Mouse (Mus musculus): ENCODE results near the gene Cttnbp2.

The Cttnbp2 gene

DNA sequence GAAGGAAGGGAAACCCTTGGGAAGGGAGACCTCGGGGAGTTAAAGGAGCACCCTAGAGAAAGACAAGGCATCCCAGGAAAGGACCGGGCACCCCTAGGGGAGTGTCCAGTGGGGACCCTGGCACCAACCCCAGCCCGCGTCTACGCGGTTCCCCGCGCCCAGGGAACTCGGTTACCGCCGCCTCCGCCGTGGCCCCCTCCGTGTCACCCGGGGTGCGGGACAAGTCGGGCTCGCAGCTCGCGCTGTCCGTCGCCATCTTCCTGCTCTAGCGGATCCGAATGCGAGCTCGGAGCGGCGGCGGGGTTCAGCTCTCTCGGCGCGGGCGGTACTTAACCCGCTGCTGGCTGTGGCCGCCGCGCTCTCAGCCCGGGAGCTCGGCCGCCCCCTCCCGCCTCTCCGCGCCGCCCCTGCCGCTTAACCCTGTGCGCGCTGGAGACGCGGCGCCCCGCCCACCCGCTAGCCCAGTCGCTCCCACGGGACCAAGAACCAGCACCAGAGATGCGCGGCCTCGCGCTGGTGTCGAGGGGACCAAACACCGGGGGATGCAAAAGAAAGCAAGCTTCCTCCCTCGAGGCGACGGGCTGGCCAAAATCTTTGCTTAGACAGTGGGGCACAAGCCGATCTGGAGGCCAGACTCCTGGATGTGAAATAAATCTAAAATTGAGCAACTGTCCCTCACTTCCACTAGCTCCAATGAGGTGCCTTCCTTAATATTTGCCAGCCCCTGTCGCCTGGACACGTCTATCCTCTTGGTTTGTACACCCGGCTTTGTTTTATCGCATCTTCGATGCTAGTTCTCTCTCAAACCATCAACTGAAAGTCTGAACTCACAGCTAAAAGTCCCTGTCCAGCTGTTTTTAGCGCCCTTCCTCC is at the start of gene Cttnbp2:
TSS of gene Cttnbp2 (minus strand) at position 364 of the 873 bp plus-strand sequence.
- DNase-seq, result peak; percentile 73

DNA sequence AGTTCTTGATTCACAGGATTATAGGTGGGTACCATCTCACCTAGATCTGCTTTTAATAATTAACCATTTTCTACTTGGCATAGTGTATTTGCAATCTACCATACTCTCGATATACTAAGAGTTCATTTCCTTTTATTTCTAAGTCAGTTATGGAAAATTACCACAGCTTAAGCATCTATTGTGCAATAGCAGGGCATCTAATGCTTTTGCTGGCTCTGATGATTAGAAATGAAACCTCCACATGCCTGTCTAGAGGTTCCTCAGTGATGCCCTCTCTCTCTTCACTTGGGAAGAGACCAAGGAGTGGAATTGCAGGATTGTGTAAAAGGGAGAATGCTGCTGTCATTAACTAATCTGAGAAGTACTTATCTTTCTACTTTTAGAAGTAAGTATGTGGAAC is 44.4 kb upstream of the Cttnbp2 start:
- no peak for DNase-seq

DNA sequence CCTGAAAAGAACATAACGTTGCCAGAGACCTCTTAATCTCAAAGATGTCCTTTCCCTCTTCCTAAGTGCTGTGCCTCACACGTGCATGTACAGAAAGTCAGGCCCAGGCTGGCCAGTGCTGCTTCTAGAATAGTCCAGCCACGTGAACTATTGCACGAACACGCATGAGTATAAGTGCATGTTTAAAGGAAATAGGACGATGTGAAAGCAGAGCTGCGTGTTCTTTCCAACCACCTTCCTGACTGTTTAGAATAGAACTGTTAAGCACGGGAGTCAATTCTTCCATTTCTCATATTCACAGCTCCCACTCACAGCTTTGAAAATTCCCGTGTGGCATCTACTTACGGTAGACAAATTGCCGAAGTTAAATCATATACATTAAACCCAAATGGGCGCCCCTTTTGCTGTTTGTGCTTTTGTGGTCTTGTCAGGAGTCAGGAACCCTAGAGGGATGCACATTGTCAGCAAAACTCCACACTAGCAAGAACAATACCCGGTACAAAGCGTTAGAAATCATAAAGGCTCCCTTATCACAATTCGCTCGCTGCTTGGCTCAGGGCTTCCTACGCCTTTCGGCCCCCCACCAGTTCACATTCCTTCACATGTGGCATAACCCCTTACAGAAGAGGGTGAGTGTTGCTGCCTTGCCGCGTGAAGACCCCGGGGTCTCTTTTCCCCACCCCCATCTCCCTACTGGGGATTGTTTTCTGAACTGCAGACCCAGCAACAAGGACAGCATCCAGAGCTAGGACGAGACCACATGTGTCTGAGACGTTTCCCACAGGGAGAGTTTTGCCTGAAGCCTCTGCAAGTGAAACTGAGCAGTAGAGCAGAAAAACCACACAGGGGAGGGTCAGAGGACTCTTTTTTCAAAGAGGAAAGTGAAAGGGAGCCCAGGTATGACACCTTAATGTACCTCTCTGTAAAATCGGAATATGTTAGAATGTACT is 33.1 kb upstream of the Cttnbp2 start:
- no peak for DNase-seq

DNA sequence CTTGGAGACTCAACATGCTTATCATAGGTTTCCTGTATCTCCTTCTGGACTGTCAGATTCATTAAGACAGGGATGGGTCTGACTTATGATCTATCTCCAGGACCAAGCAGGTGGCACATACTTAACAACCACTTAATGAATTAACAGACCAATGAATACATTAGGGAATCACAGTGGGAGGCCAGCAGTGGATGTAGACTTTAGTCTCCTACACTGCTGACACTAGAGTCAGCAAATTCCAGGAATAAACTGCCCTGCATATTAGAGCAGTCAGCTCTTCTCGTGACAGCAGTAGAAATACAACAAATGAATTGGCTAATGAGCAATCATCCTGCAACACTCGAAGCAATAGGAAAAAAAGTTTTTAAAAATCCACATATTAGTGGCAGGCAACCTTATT is 29.2 kb upstream of the Cttnbp2 start:
- peak; percentile 11 for DNase-seq

DNA sequence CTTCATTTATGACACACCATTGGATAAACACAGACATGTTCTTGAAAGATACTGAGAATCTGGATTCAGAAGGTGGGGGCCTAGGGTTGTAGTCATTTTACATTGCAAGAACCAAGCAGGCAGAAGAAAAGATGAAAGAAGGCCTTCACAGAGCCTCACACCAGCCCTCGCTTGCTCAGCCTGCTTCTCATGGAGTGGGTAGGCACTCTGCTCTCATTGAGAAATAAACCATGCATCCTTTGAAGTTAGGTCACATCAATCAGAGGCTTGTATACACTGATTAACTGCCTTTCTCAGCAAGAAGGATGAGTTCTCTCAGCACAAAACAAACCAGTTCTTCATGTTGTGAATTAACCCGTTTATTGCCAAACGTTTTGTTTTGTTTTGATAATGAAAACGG is 25.8 kb upstream of the Cttnbp2 start:
- no peak for DNase-seq

DNA sequence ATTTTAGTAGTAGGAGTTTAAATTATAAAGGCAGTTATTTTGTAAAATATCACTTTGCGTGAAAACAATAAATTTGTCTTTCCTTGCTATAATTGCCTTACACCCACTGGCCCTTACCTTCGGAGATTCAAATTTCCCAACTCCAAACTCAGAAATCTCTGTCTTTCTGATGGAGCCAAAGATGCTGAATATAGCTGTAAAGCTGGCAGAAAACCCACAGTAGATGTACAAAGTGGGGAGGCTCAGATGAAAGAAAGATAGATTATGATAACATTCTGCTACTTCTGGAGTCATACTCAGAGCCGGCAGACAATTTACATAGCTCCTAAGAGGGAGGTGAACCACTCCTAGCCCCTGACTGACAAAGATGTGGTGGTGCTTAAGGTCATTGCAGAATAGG is 15.8 kb upstream of the Cttnbp2 start:
- DNase-seq, result no peak

DNA sequence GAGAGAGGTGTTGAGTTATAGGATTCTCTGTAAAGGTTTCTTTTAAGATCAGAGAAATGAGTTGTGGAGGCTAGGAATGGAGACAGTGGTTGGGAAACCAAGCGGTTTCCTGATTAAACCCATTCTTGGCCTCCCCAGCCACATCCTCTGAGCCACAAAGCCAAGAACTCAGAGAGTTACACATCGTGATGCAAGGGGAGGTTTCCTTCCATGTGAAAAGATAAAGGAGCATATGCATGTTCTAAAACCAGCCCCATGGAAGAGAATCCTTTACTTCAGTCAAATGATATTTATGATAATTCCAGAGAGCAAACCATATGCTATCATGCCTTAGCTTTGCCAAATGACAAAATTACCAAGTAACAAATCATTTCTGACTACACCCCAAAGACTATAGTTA is 3.0 kb upstream of the Cttnbp2 start:
- DNase-seq, result no peak

DNA sequence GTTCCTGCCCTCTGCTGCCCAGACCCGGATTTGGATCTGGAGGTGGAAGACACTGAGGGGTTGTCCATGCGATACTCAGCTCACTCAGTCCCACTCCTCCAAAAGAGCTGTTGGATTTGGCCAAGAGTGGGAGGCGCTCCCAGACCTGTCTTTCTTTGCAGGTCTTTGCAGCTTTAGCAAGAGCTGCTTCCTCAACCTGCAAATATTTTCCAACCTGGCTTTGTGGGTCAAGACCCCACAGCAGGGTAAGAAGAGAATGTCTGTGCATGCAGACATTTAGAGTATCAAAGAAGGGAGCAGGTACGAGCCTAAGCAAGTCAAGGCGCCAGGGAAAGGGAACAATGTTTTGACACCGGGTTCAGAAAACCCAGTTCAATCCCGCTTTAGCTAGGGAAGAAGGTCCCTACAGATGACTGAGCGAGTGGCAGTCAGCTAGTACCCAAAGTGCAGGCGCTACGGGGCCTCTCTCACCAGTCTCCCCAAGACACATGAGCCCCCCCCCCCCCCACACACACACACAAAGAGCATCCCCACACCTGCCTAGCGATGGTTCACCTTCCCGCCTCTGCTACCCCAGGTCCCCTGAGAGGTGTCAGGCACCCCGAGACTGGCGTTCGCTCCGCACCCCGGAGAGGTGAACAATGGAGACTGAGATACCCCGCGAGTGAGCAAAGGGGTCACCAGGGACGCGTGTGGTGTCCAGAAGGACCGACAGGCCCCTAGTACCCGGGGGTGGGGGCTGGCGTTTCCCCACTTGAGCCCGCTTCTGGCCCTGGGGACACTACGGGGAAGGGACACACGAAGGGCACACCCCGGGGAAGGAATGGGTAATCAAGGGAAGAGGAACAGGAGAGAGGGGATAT is 801 bp downstream of the Cttnbp2 start:
- DNase-seq, result peak; percentile 36

DNA sequence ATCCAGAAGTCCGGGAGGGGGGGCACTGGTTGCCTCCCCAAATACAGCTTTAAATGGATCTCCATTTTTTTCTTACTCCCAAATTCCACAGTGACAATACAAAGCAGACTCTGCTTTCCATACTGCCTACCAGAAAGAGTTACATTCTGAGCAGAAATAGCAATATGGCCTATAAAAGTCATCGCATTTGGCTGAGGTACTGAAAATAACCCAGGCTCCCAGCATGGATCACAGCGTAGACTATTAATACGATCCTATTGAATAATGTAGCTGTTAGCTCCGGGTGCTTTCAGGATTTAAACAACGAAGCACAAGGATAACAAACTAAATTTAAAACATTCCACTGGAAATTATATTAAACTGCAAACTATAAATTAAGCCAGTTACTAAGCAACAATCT is 2.8 kb downstream of the Cttnbp2 start:
- DNase-seq, result no peak

DNA sequence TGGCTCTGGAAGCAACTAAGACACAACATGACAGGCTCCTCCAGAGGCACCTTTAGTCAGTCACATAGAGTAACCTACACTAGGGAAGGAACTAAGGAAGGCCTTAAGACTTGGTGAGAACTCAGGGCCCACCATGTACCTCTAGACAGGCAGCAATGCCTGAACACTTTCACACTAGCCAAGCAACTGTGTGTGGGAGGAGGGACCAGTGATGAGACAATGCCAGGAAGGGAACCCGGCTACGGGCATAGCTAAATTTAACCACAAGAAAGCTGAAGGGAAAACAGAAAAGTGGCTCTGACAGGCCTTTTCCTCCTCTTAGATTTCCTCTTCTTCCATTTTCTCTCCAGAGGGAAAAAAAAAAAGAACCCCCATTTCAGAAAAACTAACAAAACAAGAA is 6.6 kb downstream of the Cttnbp2 start:
- DNase-seq, result no peak

DNA sequence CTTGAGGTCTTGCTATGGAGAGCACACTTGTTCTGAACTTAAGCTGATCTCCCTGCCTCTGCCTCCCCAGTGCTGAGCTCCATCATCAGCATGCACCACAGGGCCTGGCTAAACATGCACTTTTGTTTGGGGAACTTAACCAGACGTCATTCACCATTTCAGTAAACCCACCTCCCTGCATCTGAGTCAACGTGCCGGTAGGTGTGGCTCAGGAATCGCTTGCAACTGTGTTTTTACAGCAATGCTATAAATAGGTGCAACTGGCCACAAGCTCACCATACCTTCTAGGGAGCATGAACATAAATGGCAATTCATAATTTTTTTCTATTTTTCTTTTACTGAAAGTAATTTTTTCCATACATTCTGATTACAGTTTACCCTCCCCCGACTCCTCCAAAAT is 14.8 kb downstream of the Cttnbp2 start:
- no peak for DNase-seq

DNA sequence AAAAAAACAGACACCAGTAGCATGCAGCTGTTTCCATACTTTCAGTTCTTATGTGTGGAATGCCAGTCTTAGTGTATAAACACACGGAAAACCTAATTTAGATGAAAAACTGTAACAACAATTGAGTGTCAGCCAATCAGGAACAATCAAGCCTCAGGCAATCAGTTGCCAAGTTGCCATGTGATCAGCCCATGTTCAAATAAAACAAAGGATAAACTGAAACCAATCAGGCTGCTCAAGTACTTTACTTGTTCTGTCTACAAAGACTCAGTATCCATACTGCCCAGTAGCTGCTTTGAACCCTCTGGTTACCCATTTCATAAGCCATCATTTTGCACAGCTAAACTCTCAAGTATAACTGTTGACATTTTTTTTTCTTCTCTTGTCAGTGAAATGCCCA is 21.7 kb downstream of the Cttnbp2 start:
- DNase-seq, result no peak

DNA sequence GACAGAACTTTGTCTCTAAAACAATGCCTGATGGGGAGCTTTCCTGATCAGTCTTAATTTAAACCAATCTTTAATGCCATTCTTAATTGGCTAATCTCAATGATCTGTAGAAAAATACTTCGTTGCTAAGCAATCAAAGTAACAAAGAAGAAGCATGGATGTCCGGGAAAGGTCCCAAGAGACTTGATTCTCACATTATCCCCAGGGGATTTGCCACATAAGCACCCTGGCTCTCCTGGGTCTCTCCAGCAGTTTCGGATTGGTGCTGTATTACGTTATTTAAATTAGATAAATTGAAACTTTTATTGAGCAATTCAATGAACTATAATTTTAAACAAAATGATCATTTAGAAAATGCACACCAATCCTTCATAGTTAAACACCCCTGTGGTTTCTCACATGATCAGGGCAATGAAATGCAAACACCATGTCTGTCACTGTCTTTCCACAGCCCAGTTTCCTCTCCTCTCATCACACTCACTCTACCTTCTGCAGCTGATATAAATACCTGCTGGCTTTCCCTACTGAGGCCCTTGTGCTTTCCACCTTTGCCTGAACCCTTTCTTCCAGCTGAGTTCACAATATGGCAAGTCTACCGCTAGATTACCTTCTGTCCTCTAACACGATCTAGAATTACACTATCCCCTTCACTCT is 22.3 kb downstream of the Cttnbp2 start:
- DNase-seq, result no peak

DNA sequence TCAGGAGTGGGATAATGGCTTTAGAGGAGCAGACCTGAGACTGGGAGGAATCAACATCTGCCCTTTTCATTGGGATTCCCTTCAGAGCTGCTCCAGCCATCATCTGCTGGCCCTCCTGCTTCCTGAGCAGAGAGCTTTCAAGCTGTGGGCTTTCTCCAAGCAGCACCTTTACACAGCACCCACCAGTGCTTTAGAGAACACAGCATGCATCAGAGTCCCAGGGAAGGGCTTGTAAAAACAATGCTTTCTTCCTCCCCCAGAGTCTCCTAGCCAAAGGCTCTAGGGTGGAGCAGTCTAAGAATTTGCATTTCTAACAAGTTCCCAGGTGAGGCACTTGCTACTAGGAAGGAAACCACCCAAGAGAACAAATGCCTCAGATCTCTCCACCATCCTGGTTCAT is 29.6 kb downstream of the Cttnbp2 start:
- no peak for DNase-seq

DNA sequence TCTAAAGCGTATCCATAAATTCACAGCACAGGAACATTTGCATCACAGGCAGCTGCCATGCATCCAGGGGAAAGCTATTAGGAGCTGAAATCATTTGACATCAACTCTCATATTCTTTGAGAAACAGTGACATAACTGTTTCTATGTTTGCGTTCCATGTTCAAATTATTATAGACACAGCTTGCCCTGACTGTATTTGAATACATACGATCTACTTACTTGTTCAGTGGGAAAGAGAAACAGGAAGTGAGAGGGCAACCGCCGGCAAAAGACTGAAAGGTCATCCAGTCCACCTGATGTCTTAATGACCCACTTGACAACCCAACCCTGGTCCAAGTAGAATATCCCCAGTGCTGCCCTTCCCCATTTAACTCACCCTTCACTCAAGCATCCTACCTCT is 30.6 kb downstream of the Cttnbp2 start:
- no peak for DNase-seq

DNA sequence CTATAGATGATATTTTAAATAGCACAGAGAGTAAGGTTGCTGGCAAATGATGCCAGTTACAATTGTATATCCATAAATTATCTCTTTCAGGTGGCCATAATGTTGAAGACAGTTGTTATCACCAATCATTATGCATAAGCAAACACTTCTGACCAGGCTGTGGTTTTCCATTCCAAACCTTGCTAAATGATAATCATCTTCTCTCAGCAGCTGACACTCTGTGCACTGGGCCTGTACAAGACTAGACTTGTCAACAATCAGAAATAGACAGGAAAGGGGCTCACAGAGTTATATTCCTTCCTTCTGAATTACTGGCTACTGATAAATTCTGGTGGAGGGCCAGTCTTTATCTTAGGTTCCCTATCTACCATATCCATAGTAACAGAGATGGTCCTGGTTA is 32.1 kb downstream of the Cttnbp2 start:
- DNase-seq, result no peak

DNA sequence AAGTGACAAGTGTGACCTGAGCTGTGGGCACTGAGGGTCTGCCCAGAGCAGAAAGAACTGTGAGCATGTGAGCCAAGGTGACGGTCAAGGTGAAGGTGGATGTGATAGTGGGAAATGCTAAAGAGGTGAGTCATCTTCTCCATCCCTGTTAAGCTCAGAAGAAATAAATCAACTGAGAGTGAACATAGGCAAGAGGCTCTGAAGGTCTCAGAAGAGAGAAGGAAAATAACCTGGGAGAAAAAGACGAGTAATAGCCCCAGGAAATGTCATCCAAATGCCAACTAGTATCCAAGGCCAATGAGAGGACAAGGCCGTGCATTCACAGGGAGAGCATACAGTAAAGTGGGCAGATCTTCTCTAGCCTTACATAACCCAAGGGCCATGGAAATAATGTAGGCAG is 32.9 kb downstream of the Cttnbp2 start:
- no peak for DNase-seq

DNA sequence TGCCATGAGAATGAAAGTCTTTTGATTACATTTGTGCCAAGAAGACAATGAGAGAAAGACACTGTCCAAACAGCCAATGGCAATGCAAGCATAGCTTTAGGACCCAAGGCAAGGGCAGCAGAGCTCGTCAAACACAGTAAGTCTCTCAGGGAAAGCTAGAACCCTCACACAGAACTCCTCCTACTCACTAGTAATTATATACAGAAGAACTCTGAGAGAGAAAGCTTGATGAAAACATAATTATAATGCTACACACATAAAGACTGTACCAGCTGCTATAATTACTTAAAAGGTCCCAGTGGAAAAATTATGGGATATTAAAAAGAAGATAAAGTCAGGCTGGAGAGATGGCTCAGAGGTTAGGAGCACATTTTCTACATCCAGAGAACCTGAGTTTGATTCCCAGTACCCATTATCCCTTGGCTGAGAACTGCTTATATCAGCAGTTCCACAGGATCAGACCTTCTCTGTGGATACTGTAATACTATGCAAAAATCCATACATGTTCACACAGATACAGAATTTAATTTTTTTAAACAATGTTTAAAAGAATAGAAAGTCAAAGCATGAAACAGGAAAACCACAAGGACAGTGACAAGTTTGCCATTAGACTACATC is 37.2 kb downstream of the Cttnbp2 start:
- no peak for DNase-seq

DNA sequence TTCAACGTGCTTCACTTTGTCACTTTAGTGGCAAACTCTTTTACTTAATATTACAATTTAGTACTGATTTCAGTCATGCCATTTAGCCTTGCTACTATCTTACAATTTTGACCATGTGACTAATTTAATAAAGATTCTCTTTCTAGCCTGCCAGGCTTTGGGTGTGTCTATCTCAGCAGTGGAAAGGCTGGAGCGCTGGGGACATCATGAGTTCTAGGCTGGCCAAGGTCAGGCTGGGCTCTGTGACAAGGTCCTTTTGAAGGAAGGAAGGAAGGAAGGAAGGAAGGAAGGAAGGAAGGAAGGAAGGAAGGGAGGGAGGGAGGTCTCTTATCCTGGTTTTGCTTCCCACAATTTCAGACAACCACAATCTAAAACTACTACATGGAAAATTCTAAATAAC is 39.7 kb downstream of the Cttnbp2 start:
- DNase-seq, result no peak

DNA sequence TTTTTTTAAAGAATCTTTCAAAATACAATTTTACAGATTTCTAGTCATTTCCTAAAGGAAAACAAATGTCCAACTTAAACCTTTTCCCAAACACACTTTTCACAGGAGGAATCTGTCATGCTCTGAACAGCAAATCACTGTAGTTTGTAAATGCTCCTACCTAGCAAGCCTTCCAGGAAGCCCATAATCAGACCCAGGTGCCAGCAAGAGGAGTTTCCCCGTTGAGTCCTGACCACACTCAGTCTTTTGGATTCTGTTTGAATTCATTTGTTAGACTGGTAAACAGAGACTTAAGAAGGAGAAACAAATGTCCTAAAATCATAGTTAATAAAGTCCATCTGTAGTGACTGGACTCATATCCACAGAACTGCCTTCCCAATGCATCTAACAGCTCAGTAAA is 40.1 kb downstream of the Cttnbp2 start:
- no peak for DNase-seq

DNA sequence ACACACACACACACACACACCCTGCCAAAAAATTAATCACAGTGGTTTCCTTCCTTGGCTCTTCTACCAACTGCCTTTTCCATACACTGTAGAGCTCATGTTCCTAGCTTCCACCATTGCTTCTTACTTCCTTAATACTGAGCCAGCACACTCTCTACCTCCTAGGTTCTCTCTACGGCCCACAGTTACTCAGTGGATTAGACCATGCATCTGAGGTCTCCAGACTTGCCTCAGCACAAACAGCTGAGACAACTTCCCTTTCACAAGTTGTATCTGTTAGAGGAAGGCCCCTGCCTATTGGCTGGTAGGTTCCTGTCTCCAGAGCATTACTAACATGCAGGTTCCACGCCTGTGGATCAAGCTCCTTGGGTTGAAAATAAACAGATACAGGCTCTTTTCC is 45.4 kb downstream of the Cttnbp2 start:
- no peak for DNase-seq

DNA sequence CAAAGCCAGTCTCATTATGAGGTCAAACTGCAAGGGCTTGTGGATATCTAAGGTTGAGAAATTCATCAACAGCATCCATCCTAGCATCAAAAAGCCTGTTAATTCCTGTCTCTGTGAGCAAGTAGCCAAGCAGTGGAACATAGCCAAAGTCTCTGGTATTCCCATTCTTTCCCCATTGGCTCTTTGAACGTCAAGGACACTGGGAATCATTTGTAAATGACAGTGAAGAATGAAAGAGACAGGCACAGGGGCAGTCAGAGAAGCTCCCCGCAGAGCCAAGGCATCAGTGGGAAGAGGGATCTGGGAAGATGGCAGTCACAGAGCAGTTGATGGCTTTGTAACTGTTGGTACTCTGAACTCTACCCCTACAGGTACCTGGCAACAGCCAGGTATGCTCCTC is 46.9 kb downstream of the Cttnbp2 start:
- no peak for DNase-seq
